Mouse (Mus musculus) v-Abl transformed pro-B cells (cell line): ENCODE measurements around the gene Mrpl39.

Source experiments
- in situ Hi-C, 2 experiments: fragments of 400-800 bp; cut with MboI; formaldehyde crosslinking; loops; one replicate each; pipeline ENCODE4 v1.15.1; 2025; ENCODE audit not compliant: unreplicated experiment in 2 of 2

Mrpl39 gene

DNA sequence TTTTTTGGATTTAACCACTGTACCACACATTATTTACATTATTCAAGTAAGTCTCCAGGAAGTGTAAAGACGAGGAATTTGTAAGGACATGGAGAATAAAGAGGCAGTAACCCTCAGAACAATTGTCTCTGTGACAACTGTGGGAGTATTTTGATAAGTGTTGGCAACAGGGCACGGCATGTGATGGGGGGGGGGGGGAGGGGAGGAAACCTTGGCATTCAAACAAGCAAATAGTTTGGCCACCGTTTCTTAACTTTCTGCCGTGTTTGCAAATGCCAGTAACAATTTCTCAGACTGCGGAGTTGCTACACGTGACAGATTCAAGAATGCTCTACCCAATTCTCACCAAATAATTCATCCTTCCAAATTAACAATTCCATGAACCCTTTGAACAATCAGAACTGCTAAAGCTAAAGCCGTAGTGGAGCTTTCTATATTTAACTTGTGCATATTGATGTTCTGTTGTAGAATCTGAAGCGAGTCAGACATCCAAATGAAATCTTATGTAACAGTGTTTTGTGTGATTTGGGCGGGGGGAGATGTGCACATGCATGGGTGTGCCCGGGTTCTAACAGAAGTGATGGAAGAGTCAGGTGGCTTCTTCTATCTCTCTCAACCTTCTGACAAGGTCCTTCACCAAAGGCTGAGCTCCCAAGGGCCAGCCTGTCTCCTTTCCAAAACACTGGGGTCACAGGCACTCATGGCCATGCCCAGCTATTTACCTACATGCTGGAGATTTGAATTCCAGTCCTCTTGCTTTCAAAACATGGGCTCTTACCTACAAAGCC lies 9.4 kb upstream of the Mrpl39 start:
- in situ Hi-C loops, result no loop called here

DNA sequence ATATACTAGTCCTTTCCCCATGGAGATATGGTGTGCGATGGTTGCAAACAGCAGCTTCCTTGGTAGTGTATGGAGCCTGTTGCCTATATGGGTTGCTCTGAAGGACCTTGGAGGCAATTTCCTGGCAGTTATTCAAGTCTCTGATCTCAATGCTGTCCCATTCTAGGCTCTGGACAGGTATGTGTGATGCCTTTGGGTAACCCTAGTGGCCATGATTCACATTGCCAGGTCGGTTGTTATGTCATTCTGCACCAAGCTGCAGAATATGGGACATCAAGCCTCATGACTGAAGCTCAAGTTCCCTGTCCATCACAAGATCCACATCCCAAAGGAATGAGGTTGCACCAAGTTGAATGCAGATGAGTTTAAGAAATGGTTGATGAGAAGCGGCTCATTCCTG lies 1.8 kb upstream of the Mrpl39 start:
- in situ Hi-C loops, result loop anchor here (5.0 to 10.0 kb wide), 4 partner anchors 93 to 937 kb away; partner anchors contain the start of gene Gabpa (in 2 of the 2)

DNA sequence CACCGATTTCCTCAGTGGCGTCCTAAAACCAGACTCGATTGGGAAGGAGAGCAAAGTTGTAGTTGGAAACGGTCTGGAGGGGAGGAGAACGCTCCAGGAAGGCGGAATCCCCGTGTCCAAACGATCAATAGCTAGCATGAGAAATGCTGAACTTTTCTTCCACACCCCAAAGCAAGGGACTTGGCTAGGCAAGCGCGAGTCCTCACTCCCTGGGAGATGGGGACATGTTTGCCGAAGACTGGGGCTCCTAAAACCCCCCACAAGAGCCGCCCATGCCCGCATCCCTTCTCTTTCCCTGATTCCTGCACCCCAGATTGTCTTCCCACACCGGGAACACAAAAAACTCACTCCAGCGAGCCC lies 756 bp downstream of the Mrpl39 start:
- in situ Hi-C loops, result loop anchor here (5.0 to 10.0 kb wide), 4 partner anchors 90 to 940 kb away; partner anchors contain the start of gene Gabpa (in 2 of the 2)

DNA sequence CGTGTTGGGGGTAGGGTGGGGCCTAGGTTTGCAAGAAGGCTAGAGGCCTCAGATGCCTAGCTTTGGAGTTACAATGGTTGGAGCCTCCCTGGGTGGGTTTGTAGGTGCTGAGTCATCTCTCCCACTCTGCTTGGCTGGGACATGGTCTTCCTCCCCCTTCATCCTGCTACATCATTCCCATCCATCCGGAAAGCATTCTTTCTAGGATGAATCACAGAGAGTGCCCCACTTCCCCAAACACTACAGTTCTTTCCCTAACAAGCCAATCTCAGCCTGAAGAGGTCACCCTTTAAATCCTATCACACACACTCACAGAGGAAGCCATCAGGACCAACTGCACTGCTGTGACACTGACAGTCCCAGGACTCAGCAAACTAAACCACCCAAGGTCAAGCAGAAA lies 14.9 kb downstream of the Mrpl39 start:
- in situ Hi-C loops, result no loop called here

DNA sequence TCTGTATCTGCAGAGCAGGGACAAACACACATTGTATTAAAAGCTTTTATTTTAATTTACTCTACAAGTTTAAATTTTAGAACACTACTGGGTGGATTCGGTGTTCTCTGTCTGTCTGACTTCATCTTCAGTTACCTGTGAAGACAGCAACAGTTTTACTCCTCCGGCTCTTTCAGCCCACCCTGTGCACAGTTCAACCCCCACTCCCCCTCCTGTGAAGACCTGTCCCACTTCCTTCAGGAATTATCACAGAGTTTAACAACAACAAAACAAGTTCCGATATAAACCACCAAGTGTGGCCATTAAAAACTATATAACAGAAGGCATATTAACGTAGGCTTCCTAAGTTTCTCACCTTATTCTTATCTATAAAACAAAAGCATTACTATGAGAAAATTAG lies 17.3 kb downstream of the Mrpl39 start:
- in situ Hi-C loops, result no loop called here

DNA sequence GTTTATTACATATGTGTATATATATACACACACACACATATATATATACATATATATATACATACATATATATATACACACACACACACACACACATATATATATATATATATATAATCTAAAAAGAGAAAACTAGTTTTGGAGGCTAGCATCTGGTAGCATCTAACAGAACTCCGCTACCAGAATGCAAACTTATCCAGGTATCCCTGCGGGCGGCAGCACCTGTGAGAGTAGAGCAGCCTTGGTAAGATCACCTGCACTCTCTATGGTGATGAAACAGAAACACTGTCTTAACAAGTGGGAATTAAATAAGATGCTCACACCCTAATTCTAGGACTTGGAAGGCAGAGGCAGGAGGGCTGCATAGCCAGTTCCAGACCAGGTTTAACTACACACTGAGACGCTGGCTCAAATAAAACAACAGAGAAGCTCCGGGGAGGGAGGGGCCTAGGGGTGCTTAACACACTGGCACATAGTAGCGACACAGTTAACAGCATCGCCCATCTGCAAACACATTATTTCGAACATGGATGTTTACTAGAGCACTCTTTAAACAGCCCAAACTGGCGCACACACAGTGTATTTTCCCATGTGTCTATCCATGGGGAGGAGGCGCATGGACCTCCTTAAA lies 17.8 kb downstream of the Mrpl39 start:
- in situ Hi-C loops, result no loop called here

DNA sequence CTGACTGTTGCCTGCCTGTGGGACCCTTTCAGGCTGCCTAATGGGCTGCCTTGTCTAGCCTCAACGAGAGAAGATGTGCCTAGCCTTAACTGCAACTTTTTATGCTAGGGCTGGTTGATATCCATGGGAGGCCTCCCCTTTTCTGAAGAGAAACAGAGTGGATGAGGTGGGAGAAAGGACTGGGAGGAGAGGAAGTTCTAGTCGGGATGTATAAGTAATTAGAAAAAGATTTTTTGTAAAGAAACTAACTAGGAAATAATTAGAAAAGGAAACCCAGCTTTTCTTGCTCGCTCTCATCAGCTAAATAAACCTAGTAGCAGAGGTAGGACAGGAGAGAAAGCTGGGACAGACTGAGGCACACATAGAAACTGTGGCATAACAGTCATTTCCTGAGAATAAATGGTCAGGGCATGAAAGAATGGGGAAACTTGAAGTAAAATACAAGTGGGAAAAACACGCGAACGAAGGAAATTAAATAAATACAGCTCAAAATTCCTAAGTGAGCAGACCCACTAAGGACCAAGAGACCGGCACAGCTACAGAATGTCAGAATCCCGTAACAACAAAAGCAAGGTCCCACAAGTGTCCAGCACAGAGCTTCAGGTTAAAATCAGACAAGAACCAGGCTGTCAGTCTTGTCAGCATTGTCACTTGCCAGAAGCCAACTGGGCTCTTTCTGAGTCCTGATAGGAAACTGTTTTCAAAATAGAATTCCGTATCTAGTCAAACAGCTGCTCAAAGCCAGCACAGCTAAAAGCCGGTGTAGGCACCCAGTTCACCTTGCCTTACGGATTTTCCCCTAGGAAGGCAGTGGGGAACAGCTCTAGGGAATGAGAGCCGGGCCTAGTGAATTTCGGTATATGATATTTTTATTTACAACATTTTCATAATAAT lies 18.6 kb downstream of the Mrpl39 start:
- in situ Hi-C loops, result no loop called here

DNA sequence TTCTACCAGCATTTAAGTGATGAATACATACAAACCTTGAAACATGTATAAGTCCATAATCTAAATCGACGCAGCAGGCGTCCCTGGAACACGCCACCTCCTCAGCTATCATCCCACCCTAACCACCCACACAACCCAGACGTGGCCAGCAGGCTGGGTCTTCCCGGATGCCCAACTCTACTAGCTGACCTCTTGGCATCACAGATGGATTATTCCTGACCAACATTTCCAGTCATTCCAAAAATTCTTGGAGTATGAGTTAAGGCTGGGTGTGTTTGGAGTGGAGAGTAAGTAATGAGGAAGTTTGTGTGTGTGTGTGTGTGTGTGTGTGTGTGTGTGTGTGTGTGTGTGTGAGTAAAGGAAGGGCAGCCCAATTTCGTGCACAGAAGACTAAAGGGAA lies 19.3 kb downstream of the Mrpl39 start:
- in situ Hi-C loops, result no loop called here

DNA sequence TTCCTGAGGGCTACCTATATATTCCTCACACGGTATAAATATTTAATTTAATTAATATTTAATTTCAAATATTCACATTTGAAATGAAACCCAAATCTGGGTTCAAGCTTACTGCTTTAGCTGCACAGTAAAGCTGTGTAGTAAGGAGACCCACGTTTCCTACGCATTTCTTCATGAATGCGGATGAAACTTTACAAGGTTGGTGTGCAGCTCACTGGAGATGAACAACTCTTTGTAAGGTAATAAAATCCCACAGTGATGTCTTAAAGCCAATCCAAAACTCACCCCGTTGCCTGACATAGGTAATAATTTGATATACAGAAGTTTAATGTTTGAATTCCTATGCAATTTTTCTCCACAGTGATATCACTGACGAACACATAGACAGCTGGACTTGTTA lies 20.6 kb downstream of the Mrpl39 start:
- in situ Hi-C loops, result no loop called here

DNA sequence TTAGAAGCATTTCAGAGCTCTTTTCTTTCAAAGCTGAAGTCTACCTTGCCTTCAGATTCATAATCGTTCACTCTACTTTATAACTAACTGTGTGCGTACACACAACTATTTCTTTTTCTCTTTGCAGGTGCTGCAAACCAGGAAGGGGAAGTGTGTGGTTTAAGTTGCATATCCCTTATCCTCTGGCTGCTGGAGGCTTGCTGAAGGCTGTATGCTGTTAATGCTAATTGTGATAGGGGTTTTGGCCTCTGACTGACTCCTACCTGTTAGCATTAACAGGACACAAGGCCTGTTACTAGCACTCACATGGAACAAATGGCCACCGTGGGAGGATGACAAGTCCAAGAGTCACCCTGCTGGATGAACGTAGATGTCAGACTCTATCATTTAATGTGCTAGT lies 21.6 kb downstream of the Mrpl39 start:
- in situ Hi-C loops, result no loop called here

DNA sequence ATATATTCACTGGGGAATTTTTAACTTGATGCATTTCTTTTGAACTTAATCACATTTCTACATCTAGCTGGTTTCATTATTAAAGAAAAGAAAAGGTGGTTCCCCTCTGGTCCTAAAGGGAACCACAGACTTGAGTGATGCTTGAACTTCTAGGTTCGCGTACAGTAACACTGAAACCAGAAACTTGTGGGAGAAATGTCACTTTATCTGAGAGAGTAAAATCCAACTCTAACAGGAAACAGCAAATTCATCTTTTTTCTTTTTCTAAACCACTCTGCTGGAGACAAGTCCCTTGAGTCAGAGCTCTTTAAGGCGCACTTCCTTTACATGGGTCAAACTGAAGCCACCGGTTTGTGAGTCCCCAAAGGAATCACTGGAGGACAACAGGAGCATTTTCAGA lies 22.4 kb downstream of the Mrpl39 start:
- in situ Hi-C loops, result no loop called here

DNA sequence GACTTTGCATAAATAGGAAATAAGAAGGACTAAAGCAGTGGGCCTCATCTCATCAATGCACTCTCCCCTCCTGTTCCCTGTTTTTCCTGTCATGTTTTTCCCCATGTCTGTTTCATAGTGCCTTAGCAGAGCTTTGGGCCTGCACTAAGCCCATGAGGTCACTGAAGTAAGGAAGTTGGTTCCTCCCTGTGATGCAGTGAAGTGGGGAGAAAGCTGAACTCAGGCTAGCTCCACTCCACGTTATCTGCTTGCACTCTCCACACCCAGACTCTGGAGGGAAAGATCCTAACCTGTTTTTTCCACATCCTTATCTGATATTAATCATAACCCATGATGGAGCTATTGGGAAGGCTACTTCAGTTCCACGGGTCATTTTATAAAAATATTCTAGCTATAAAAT lies 26.9 kb downstream of the Mrpl39 start:
- in situ Hi-C loops, result loop anchor here (5.0 to 10.0 kb wide), 2 partner anchors 84 to 126 kb away; no protein-coding TSS in a partner anchor

DNA sequence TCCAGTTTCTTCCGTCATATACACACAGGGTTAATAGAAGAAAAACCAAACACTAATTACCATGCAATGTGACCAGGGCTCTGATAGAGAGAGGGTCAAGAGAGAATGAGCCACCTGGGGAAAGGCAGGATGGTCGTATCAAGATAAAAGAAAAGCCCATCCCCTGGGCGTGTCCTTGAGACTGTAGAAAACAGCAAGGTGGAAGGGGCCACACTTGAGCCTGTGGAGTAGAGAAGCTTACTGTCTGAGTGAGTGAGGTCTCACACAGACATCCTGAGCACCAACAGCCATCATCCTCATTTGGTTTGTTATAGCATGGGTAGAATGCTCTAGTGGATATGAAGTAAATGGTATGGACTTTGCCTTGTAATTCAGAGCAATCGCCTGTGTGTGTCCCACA lies 27.7 kb downstream of the Mrpl39 start:
- in situ Hi-C loops, result loop anchor here (5.0 to 10.0 kb wide), 2 partner anchors 83 to 126 kb away; no protein-coding TSS in a partner anchor

DNA sequence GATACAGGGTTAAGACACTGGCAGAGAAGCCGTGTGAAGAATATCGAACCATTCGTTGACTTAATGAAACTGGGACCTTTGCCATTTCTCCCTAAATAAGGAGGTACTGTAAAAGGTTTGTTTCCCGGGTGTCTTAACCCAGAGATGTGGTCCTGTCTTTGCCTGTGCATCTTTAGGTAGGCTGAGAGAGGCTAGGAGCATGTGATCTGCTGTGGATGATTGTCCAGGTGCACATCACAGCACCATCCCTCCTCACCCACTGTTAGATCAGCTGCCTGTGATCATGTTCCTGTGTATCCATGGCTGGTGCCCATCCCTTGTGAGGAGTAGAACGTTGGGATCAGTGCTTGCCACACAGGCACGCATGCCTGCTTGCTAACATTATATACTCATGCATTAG lies 29.0 kb downstream of the Mrpl39 start:
- in situ Hi-C loops, result loop anchor here (5.0 to 10.0 kb wide), 2 partner anchors 82 to 124 kb away; no protein-coding TSS in a partner anchor

DNA sequence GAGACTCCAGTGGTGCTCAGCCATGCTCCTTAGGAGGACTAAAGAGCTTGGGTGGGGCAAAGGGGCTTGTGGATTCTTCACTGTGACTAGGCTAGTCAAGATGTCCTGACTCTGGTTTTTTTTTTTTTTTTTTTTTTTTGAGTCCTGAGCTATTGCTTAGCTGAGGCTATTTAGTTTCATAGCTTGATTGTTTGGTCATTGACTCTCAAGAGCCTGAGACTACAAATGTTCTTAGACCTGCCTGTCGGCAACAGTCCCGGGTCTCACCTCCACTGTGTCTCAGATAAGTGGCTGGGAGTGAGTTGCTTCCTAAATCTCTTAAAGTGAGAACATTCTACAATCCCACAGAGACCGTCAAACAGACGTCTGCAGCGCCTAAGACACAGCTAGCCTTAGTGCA lies 30.0 kb downstream of the Mrpl39 start:
- in situ Hi-C loops, result loop anchor here (5.0 to 10.0 kb wide), 2 partner anchors 81 to 123 kb away; no protein-coding TSS in a partner anchor

DNA sequence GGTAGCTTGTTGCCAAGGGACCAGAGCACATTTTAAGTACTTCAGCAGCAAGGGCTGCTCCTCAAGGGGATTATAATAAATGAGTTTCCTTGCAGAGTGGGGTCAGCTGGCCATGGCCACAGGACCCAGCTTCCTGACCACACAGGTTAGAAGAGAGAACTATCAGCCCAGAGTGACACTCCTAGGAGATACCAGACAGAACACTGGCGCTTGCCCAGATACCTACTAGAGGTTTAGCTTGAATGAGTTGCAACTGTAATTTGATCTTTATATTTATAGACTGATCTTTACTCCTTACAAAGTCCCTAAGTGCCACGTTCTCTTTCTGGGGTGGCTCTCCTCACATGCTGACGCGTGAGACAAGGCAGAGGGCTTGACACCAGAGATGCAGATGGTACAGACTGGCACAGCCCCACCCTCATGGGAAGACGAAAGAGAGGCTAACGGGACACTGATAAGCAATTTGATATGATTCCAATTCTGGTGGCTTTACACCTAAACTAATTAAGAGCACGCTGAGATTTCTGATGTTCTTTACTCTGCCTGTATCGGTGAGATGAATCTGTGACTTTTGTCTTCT lies 30.8 kb downstream of the Mrpl39 start:
- in situ Hi-C loops, result loop anchor here (5.0 to 10.0 kb wide), 2 partner anchors 80 to 122 kb away; no protein-coding TSS in a partner anchor

DNA sequence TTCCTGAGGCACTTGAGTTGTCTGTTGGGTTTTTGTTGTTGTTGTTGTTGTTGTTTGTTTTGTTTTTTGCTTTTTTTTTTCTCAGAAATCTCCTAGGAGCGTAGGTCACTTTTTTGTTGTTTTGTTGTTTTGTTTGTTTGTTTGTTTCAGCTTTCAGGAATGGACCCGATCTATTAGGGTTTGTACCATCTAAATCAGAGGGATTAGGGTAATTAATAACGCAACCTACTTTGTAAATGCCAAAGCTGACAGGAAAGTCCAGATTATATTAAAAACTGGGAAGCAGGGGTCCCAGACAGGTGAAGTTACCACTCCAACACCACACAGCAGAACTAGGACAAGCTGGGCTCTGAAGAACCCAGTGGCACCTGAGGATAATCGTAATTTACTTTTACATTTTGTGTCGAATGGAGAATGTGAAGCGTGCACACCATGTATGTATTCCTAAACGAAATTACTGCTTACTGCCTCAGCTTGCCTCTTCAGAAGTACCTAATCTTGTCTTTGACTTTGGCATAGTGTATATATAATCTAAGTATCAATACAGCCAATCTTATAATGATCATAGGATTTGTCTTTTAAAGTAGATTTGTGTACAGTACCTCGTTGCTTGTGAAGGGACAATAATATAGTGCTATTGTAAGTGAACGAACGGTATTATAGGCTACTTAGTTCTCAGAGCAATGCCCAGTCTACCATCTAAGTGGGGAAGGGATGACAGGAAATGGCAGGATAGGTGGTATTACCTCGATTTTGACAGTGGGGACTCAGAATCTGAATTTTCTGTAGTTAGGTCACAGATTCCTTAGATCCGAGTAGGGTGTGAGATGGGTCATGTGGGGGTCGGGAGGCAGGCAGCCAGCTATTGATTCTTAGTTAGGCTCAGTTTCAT lies 31.5 kb downstream of the Mrpl39 start:
- in situ Hi-C loops, result loop anchor here in 1 of 2 experiments (10.0 kb wide), 1 partner anchor 79 kb away; no protein-coding TSS in a partner anchor

DNA sequence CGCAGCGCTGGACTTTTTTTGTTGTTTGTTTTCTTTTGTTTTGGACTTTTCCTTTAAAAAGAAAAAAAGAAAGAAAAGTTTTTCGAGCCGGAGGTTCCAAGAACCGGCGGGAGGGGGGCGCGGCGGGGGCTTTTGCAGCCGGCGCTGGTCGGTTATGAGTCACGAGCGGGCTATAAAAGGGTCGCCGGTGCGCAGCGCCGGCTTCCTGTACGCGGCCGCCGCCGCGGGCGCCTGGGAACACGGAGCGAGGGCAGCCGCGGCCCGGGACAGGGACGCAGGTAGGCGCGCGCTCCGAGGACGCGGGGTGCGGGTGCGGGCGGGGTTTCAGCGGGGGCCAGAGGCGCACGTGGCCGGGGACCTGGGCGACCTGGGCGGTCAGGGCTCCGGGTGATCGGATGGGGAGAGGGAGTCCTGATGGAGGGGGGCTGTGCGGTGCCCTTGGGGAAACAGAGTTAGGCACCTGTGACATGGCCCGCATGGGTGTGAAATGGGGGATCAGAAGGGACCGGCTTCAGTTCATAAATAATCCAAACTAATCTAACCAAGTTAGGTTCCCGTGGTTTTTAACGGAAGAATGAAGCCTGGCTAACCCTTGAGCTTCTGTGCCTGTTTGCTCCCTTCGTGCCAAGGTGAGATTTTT lies 32.3 kb downstream of the Mrpl39 start:
- in situ Hi-C loops, result loop anchor here in 1 of 2 experiments (10.0 kb wide), 1 partner anchor 78 kb away; no protein-coding TSS in a partner anchor
